Mouse (Mus musculus): ENCODE measurements around the gene Tcn2.

Tcn2 gene

GRCm38 (mm10) chr11:3931511-3932211 lies at the start of gene Tcn2:
TSS of gene Tcn2 (minus strand) at chr11:3932159.
- peak; percentile 87 for DNase-seq (ENCODE audit: low spot score)

- no peak for DNase-seq (ENCODE audit: low spot score)
Measured at GRCm38 (mm10) chr11:3981536-3981935, 49.6 kb upstream of the Tcn2 start.

GRCm38 (mm10) chr11:3978421-3978820 lies 46.5 kb upstream of the Tcn2 start:
- no peak for DNase-seq (ENCODE audit: low spot score)

GRCm38 (mm10) chr11:3976678-3977077 lies 44.7 kb upstream of the Tcn2 start, which contains the start of gene 4930556J24Rik:
TSS of gene 4930556J24Rik (minus strand) at chr11:3976778.
- no peak for DNase-seq (ENCODE audit: low spot score)

DNA sequence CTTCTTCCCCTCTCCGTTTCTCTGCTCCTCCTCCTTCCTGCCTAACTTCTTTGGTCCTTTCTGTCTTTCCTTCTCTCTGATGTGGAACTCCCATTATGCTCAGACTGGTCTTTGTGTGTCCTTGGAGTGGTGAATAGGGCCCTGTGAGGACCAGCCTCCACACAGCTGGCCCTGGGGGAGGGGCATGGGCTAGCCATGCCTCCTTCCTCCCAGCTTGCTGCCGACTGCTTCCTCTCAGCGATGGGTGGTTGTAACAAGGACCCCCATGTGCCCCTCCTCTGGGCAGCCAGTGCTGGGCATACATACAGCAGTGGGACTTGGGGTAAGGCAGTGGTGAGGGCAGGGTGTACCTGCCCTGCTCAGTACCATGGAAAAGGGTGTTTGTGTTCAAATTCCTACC lies 42.4 kb upstream of the Tcn2 start:
- no peak for DNase-seq (ENCODE audit: low spot score)

DNA sequence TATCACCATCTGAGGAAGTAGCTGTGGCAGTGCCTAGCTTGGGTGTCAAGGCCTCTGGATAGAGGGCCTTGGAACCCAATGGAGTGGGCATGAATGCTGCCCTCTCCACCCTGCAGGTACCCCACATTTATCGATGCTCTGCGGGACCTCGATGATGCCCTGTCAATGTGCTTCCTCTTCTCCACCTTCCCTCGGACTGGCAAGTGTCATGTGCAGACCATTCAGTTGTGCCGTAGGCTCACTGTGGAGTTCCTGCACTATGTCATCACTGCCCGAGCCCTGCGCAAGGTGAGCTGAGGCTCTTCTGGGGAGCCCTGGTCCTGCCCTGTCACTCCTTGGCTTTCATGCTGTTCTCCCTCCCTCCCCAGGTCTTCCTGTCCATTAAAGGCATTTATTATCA lies 41.1 kb upstream of the Tcn2 start:
- DNase-seq (ENCODE audit: low spot score): peak; percentile 30

- DNase-seq (ENCODE audit: low spot score): peak; percentile 33
Measured at GRCm38 (mm10) chr11:3970361-3970760, 38.4 kb upstream of the Tcn2 start.

- peak; percentile 40 for DNase-seq (ENCODE audit: low spot score)
Measured at GRCm38 (mm10) chr11:3969837-3970236, 37.9 kb upstream of the Tcn2 start.

GRCm38 (mm10) chr11:3964416-3965172 lies 32.6 kb upstream of the Tcn2 start:
- DNase-seq (ENCODE audit: low spot score): peak; percentile 16

- DNase-seq (ENCODE audit: low spot score): peak; percentile 80
Measured at GRCm38 (mm10) chr11:3963610-3964415, 31.9 kb upstream of the Tcn2 start, which contains the start of gene Pes1. TSS of gene Pes1 (plus strand) at chr11:3963975.

GRCm38 (mm10) chr11:3963155-3963554 lies 31.2 kb upstream of the Tcn2 start:
- DNase-seq (ENCODE audit: low spot score): peak; percentile 49

DNA sequence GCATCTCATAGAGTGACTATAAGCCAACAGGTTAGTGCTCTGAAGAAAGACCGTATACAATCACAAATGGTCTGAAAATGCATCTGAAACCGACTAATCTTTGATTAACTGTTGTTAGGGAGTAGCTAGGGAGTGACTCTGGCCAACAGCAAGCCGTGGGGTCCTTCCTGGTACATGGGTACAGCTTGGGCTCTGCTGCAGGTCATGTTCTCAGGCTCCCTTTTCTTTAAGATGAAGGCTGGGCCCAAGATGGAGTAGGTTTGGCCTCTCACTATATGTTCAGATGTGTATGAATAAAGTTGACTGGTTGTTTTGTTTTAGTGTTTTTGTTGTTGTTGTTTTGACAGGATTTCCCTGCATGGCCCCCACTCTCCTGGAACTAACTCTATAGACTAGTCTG lies 29.8 kb upstream of the Tcn2 start:
- peak; percentile 18 for DNase-seq (ENCODE audit: low spot score)

DNA sequence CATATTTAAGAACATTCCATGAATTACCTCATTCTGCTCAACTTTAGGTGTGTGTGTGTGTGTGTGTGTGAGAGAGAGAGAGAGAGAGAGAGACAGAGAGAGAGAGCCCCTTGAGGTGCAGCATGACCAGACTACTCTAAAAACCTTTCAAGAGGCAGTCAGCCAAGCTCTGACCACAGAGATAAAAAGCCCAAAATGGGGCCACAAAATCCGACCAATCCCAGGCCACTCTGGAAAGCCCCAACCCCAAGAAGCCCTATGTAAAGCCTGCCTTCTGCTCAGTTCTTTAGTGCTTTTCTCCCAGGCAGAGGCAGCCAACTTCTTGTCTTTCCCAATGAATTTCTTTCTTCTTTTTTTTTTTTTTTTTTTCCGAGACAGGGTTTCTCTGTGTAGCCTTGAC lies 28.9 kb upstream of the Tcn2 start:
- DNase-seq (ENCODE audit: low spot score): peak; percentile 23

- peak; percentile 3 for DNase-seq (ENCODE audit: low spot score)
Measured at GRCm38 (mm10) chr11:3955371-3955770, 23.4 kb upstream of the Tcn2 start.

DNA sequence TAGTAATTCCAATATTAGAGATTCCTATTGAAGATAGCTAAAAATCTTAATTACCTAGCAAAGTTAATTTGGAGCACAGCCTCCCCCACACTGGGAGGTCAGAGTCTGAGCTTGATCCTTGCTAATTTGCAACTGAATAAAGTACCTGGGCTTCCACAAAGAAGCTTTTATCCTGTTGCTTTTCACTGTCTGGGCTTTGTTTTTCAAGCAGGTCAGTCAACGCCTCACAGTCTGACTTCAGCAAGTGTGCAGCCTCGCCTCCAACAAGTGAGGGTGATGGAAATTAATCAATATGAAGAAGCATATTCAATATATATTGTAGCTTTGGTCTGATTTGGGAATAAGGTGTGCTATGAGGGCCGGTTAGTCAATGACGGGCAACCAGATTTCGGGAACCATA lies 22.9 kb upstream of the Tcn2 start:
- DNase-seq (ENCODE audit: low spot score): peak; percentile 10

GRCm38 (mm10) chr11:3946386-3946785 lies 14.4 kb upstream of the Tcn2 start:
- peak; percentile 3 for DNase-seq (ENCODE audit: low spot score)

- peak; percentile 13 for DNase-seq (ENCODE audit: low spot score)
Measured at GRCm38 (mm10) chr11:3941371-3941770, 9.4 kb upstream of the Tcn2 start.

DNA sequence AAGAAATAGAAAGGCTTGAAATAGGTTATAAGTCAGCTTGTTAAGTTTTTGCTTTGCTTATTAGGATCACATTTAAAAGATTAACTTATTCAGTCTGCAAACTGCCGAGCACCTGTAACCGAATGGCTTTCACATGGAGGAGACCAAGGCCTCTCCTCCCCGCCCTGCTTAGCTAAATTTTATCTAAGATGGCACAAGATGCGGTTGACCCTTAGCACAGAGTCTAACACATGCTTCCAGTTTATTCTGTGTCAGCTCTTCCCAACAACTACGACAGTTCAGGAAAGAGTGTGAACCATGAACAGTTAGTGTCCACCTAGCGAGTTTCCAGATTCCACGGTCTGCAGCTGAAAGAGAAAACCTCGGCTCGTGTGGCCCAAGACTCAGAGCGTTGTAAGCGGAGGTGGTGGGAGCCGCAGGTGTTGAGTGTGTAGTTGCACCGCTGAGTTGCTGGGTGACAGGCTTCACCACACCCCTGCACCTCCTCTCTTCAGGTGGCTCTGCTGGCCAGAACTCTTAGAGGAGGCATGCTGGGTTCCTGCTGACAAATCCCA lies 5.4 kb upstream of the Tcn2 start:
- peak; percentile 35 for DNase-seq (ENCODE audit: low spot score)

DNA sequence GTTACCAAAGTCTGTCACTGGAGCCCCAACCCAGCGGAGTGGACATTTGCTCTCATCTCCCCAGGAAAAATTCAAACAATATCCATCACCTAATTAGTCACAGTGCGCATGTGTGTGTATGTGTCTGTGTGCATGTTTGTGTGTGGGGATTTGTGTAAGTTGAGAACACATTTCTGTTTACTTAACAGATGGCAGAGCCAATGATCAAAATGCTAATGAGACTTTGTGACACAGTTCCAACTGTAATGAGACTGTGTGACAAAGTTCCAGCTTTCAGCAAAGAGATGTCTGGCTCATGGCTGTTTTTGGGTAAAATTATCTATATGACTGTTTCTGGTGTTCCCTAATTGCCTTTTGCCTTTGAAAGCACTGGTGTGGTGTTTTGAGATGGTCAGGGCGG lies 4.4 kb upstream of the Tcn2 start:
- peak; percentile 21 for DNase-seq (ENCODE audit: low spot score)

DNA sequence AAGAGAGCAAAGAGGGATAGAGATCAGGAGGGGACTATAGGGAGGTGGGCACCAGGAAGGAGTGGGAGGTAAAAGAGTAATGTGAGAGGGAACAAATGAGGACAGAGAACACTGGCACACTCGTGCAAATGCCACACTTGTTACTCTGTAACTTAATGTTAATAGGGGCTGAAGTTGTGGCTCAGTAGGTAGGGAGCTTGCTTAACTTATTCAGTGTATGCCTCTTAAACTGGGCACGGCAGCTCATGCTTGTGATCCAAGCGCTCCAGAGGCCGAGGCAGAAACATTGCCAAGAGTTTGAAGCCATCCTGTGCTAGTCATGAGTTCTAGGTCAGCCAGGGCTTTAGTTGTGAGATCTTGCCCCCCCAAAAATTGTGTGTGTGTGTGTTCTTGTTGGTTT lies 3.2 kb upstream of the Tcn2 start:
- peak; percentile 33 for DNase-seq (ENCODE audit: low spot score)

DNA sequence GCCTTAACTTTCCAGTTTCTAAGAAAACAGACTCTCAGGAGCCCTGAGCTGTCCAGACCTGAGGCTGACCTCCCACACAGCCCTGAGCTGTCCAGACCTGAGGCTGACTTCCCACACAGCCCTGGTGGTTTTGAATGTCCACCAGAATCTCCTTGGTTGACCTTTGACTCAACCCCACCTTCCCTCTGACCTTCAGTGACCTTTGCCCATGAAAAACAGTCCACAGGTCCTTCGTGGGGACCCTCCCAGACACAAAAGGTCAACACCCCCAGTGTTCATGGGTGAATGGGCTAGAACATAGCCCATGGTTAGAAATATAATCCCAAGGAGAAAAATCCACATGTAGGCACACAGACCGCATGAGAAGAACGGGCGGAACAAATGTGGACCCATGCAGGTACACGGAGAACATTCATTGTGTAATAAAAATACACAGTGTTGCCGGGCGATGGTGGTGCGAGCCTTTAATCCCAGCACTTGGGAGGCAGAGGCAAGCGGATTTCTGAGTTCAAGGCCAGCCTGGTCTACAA lies 1.9 kb upstream of the Tcn2 start:
- DNase-seq (ENCODE audit: low spot score): peak; percentile 27

- DNase-seq (ENCODE audit: low spot score): no peak
Measured at GRCm38 (mm10) chr11:3930931-3931330, 1.0 kb downstream of the Tcn2 start.
